Mouse (Mus musculus): ENCODE measurements around the gene Slc41a1.

Gene Slc41a1

GRCm38 (mm10) chr1:131827787-131828258 lies 530 bp downstream of the Slc41a1 start:
- ATAC-seq (ENCODE audit: low TSS enrichment) = peak; percentile 86

GRCm38 (mm10) chr1:131828297-131829126 lies 1.2 kb downstream of the Slc41a1 start:
- ATAC-seq (ENCODE audit: low TSS enrichment) = peak; percentile 23

- ATAC-seq (ENCODE audit: low TSS enrichment) = no peak
These were observed 2.0 kb downstream of the Slc41a1 start for GRCm38 (mm10) chr1:131829279-131829678.

- ATAC-seq (ENCODE audit: low TSS enrichment) = no peak
These were observed 3.3 kb downstream of the Slc41a1 start for GRCm38 (mm10) chr1:131830561-131830960.

GRCm38 (mm10) chr1:131830971-131831641 lies 3.8 kb downstream of the Slc41a1 start:
- no peak for ATAC-seq (ENCODE audit: low TSS enrichment)

GRCm38 (mm10) chr1:131837035-131837434 lies 9.7 kb downstream of the Slc41a1 start:
- no peak for ATAC-seq (ENCODE audit: low TSS enrichment)

- no peak for ATAC-seq (ENCODE audit: low TSS enrichment)
These were observed 11.2 kb downstream of the Slc41a1 start for GRCm38 (mm10) chr1:131838542-131838941.

GRCm38 (mm10) chr1:131839279-131839678 lies 12.0 kb downstream of the Slc41a1 start:
- peak; percentile 20; the same call in 1 of the 2 replicates for ATAC-seq (ENCODE audit: low TSS enrichment)

GRCm38 (mm10) chr1:131842221-131842620 lies 14.9 kb downstream of the Slc41a1 start:
- ATAC-seq (ENCODE audit: low TSS enrichment) = no peak

GRCm38 (mm10) chr1:131843758-131844157 lies 16.5 kb downstream of the Slc41a1 start:
- ATAC-seq (ENCODE audit: low TSS enrichment) = no peak

GRCm38 (mm10) chr1:131844883-131845282 lies 17.6 kb downstream of the Slc41a1 start:
- no peak for ATAC-seq (ENCODE audit: low TSS enrichment)

- ATAC-seq (ENCODE audit: low TSS enrichment) = peak; percentile 68
These were observed 19.0 kb downstream of the Slc41a1 start for GRCm38 (mm10) chr1:131846255-131846654.

GRCm38 (mm10) chr1:131861811-131862210 lies 34.5 kb downstream of the Slc41a1 start:
- no peak for ATAC-seq (ENCODE audit: low TSS enrichment)

GRCm38 (mm10) chr1:131865596-131865995 lies 38.3 kb downstream of the Slc41a1 start:
- no peak for ATAC-seq (ENCODE audit: low TSS enrichment)

GRCm38 (mm10) chr1:131866304-131866999 lies 39.2 kb downstream of the Slc41a1 start:
- ATAC-seq (ENCODE audit: low TSS enrichment) = no peak

- peak; percentile 100 for ATAC-seq (ENCODE audit: low TSS enrichment)
These were observed 40.0 kb downstream of the Slc41a1 start, which contains the start of gene Rab29 for GRCm38 (mm10) chr1:131867093-131867945. Gene Rab29 (plus strand): TSS chr1:131867224.

GRCm38 (mm10) chr1:131867946-131868290 lies 40.6 kb downstream of the Slc41a1 start:
- no peak for ATAC-seq (ENCODE audit: low TSS enrichment)

- ATAC-seq (ENCODE audit: low TSS enrichment) = no peak
These were observed 42.3 kb downstream of the Slc41a1 start for GRCm38 (mm10) chr1:131869561-131869960.

GRCm38 (mm10) chr1:131872856-131873255 lies 45.6 kb downstream of the Slc41a1 start:
- ATAC-seq (ENCODE audit: low TSS enrichment) = no peak

GRCm38 (mm10) chr1:131879816-131880215 lies 52.5 kb downstream of the Slc41a1 start:
- no peak for ATAC-seq (ENCODE audit: low TSS enrichment)

- ATAC-seq (ENCODE audit: low TSS enrichment) = no peak
These were observed 55.5 kb downstream of the Slc41a1 start for GRCm38 (mm10) chr1:131882787-131883186.
